26 mouse cellular contexts compared by ENCODE assay signal in the genomic region with DNA sequence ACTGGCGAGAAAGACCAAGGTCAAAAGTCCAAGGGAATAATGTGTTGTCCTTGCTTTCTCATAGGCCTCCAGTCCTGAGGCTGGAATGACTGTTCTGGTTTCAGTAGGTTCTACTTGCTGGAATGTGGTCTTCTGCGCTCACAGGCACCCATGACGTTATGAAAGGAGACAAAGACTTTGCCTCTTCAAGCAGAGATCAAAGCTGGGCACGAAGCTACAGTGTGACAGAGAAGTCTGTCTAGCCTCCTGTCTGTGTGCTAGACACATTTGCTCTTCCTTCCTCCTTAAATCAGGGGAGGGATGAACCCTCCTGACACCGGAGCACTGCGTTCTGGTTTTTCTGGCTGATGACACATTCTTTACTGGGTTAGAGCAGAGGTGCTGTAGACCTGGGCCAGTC. TPM values are rescaled to one million over a fixed set of nuclear protein-coding genes. Genes with fewer than 3 reads are reported as not detected.
DNase-seq lines count a peak whose midpoint lies in the region; ATAC-seq and TF ChIP-seq lines count a peak whose summit lies in the region.
"Had no signal": no experiment of that assay in that cellular context is flagged by ENCODE, and none has a peak within 500 bp of the region (broad histone marks: within the 10 kb centered on the region; RNA-seq: fewer than 3 reads in every experiment).

No protein-coding gene starts in this region.

- no peaks in the 10 kb centered on the region for H3K36me3 ChIP-seq in forebrain, postnatal 0 days (ENCODE audit: insufficient read depth)
- H3K36me3 ChIP-seq: forebrain, embryonic 15.5 days; G1E; heart, embryonic 15.5 days; limb, embryonic 13.5 days; liver, embryonic 12.5 days; neural tube, embryonic 15.5 days had no signal

- H3K4me1 ChIP-seq in forebrain, postnatal 0 days (ENCODE audit: insufficient read depth): peaks cover 16% of the 10 kb centered on the region
- H3K4me1 ChIP-seq: liver, embryonic 12.5 days had no signal

- H3K4me2 ChIP-seq in forebrain, postnatal 0 days (ENCODE audit: low read depth): no peak overlapping the region
- H3K4me2 ChIP-seq: forebrain, embryonic 15.5 days; heart, embryonic 15.5 days; hindbrain, embryonic 14.5 days; limb, embryonic 13.5 days; liver, embryonic 12.5 days; midbrain, embryonic 11.5 days; neural tube, embryonic 15.5 days had no signal

- no peaks in the 10 kb centered on the region for H3K27me3 ChIP-seq in forebrain, postnatal 0 days (ENCODE audit: insufficient read depth, low read length)
- H3K27me3 ChIP-seq: CH12.LX; forebrain, embryonic 15.5 days; heart, embryonic 15.5 days; limb, embryonic 13.5 days; neural tube, embryonic 15.5 days had no signal

- no peak overlapping the region for H3K9ac ChIP-seq in forebrain, postnatal 0 days
- H3K9ac ChIP-seq: forebrain, embryonic 15.5 days; heart, embryonic 15.5 days; hindbrain, embryonic 14.5 days; limb, embryonic 13.5 days; liver, embryonic 12.5 days; neural tube, embryonic 15.5 days had no signal

- DNase-seq in adrenal gland, postnatal 36 days: peak; percentile 38 to 51
- DNase-seq in adrenal gland, postnatal 4 days (ENCODE audit: low spot score in 2 of 2): no peak
- peak; percentile 76 for DNase-seq in layer of hippocampus, adult 9-11 months
- DNase-seq in layer of hippocampus, postnatal 36 days: no peak
- peak; percentile 62 for DNase-seq in brain, adult 2 months (ENCODE audit: low read depth, low spot score)
- peak; percentile 31 to 47 for DNase-seq in kidney, postnatal 36 days
- DNase-seq in forebrain, postnatal 0 days: no peak
- DNase-seq in frontal cortex, adult 2 months (ENCODE audit: extremely low spot score in 1 of 2, low spot score in 1 of 2): no peak
- DNase-seq: B cell, adult 2 months; cerebellum, adult 8-10 months; cerebellum, postnatal 36 days; gastrocnemius, postnatal 36 days; heart, postnatal 4 days; lung, adult 18-20 months; lung, postnatal 10 days; thymus, adult 18-20 months had no signal

- ATAC-seq in forebrain, postnatal 0 days: no peak
- ATAC-seq: forebrain, embryonic 15.5 days; inflammation-experienced regulatory T-cells, adult 6 months; liver, embryonic 12.5 days had no signal

- WGBS in forebrain, postnatal 0 days: 71% methylated on average over 6 of the region's 6 CpGs

- H3K4me3 ChIP-seq in forebrain, postnatal 0 days (ENCODE audit: low read depth, low read length): no peak overlapping the region
- H3K4me3 ChIP-seq: forebrain, embryonic 15.5 days; heart, embryonic 15.5 days; limb, embryonic 13.5 days; liver, embryonic 12.5 days; neural tube, embryonic 15.5 days had no signal

- no peaks in the 10 kb centered on the region for H3K9me3 ChIP-seq in forebrain, postnatal 0 days (ENCODE audit: low read length)
- H3K9me3 ChIP-seq: forebrain, embryonic 15.5 days; G1E; heart, embryonic 15.5 days; limb, embryonic 13.5 days; liver, embryonic 12.5 days; neural tube, embryonic 15.5 days had no signal

- TF ChIP-seq CTCF in forebrain, postnatal 0 days (IDR thresholded peaks at IDR 0.05; ENCODE audit: low read depth): no peak

- no peak overlapping the region for H3K27ac ChIP-seq in forebrain, postnatal 0 days (ENCODE audit: low read depth, low read length)
- H3K27ac ChIP-seq: forebrain, embryonic 15.5 days; heart, embryonic 15.5 days; hindbrain, embryonic 14.5 days; limb, embryonic 13.5 days; liver, embryonic 12.5 days; neural tube, embryonic 15.5 days had no signal

RNA-seq across cellular contexts. Expression of gene Ywhah, which starts 15.1 kb away (rescaled TPM):
- total RNA-seq in adrenal gland, postnatal 36 days (2021): 100 to 1,000 TPM; 169 to 179 TPM
- total RNA-seq in adrenal gland, postnatal 4 days (2021): 100 to 1,000 TPM; 148 to 195 TPM
- 1,000 to 10,000 TPM; 1,183 to 1,342 TPM for total RNA-seq in layer of hippocampus, postnatal 36 days (2021)
- total RNA-seq in forebrain, postnatal 0 days (2014; rRNA removed): 475 and 549 TPM in 2 replicates
- 744 and 971 TPM in 2 replicates for polyA plus RNA-seq in forebrain, postnatal 0 days (2015; fragmentation: Nextera tagmentation; extraction: Ambion mirVana)
- polyA plus RNA-seq in frontal cortex, adult 2 months (2012; rRNA removed): 1,285 and 1,395 TPM in 2 replicates

Comparison
In these comparisons a context has a peak if more than half of its experiments do, and no peak if none do; other contexts are left out.
1. DNase-seq: peak in adrenal gland, postnatal 36 days (2 of 2), layer of hippocampus, adult 9-11 months (single experiment), brain, adult 2 months (single experiment) and kidney, postnatal 36 days (2 of 2); none in adrenal gland, postnatal 4 days (0 of 2), layer of hippocampus, postnatal 36 days (0 of 2), forebrain, postnatal 0 days (single experiment) and frontal cortex, adult 2 months (0 of 2).